9 mouse cellular contexts compared by ENCODE assay signal in the genomic region with DNA sequence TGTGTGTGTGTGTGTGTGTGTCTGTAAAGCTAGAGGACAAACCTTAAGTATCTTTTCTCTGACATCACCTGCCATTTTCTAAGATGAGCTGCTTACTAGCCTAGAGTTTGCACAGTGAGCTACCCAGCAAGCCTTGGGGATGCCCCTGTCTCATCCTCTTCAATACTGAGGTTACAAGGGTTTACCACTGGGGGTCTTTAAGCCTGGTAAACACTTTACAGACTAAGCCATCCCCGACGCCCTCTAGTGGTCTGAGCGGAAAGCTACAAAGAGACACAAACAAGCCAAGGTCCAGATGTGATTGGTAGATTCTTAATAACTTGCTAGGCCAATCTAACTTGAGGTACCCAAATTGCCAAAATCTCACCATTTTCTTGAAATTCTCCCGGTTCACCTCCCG.
DNase-seq lines count a peak whose midpoint lies in the region; ATAC-seq and TF ChIP-seq lines count a peak whose summit lies in the region.
"Had no signal": no experiment of that assay in that cellular context is flagged by ENCODE, and none has a peak within 500 bp of the region (broad histone marks: within the 10 kb centered on the region; RNA-seq: fewer than 3 reads in every experiment).

No protein-coding gene starts in this region.

- no peak overlapping the region for H3K27ac ChIP-seq in kidney, adult 2 months (ENCODE audit: insufficient read depth, low read depth, low read length)
- H3K27ac ChIP-seq in kidney, embryonic 14.5 days (ENCODE audit: low read depth, low read length) = no peak overlapping the region
- H3K27ac ChIP-seq in bone marrow, adult 2 months (ENCODE audit: control insufficient read depth, insufficient read depth, low read depth, low read length, poor library complexity) = no peak overlapping the region
- no peak overlapping the region for H3K27ac ChIP-seq in heart, embryonic 12.5 days (ENCODE audit: poor library complexity, severe bottlenecking)
- H3K27ac ChIP-seq: limb, embryonic 13.5 days had no signal

- no peak overlapping the region for H3K4me3 ChIP-seq in kidney, adult 2 months (ENCODE audit: insufficient read depth, low read depth, low read length)
- H3K4me3 ChIP-seq in kidney, embryonic 14.5 days (ENCODE audit: low read length) = no peak overlapping the region
- H3K4me3 ChIP-seq in bone marrow, adult 2 months (replicated peaks; ENCODE audit: control insufficient read depth, low read depth, low read length) = no peak overlapping the region
- H3K4me3 ChIP-seq in heart, embryonic 12.5 days = no peak overlapping the region
- H3K4me3 ChIP-seq: limb, embryonic 13.5 days had no signal

- no peaks in the 10 kb centered on the region for H3K36me3 ChIP-seq in kidney, adult 2 months (ENCODE audit: control insufficient read depth, insufficient read depth, low read length)
- H3K36me3 ChIP-seq in kidney, embryonic 14.5 days (ENCODE audit: control insufficient read depth, insufficient read depth, low read length) = no peaks in the 10 kb centered on the region
- no peaks in the 10 kb centered on the region for H3K36me3 ChIP-seq in heart, embryonic 12.5 days
- H3K36me3 ChIP-seq: limb, embryonic 13.5 days had no signal

- peak; percentile 43 for TF ChIP-seq CTCF in kidney, adult 2 months (conservative IDR thresholded peaks at IDR 0.05; ENCODE audit: insufficient read depth, insufficient read length, low read depth, low read length)
- TF ChIP-seq CTCF in bone marrow, adult 2 months (IDR thresholded peaks at IDR 0.05; ENCODE audit: control insufficient read depth, insufficient read depth, low read length) = peak; percentile 17; the same call in 1 of the 2 replicates

- H3K9me3 ChIP-seq in kidney, embryonic 14.5 days (ENCODE audit: control insufficient read depth, low read length) = no peaks in the 10 kb centered on the region
- no peaks in the 10 kb centered on the region for H3K9me3 ChIP-seq in heart, embryonic 12.5 days (replicated peaks)
- H3K9me3 ChIP-seq: limb, embryonic 13.5 days had no signal

- no peak for TF ChIP-seq POLR2A in kidney, adult 2 months (IDR thresholded peaks at IDR 0.05; ENCODE audit: low read depth, low read length)
- no peak for TF ChIP-seq POLR2A in bone marrow, adult 2 months (IDR thresholded peaks at IDR 0.05; ENCODE audit: borderline replicate concordance, control insufficient read depth, low read depth, low read length)

- no peaks in the 10 kb centered on the region for H3K4me1 ChIP-seq in kidney, adult 2 months (ENCODE audit: control insufficient read depth, insufficient read depth, low read length)
- H3K4me1 ChIP-seq in kidney, embryonic 14.5 days (ENCODE audit: control insufficient read depth, insufficient read depth, low read length) = 0 out of 2 replicates have a peak, but pooled peaks cover 3% of the 10 kb centered on the region
- H3K4me1 ChIP-seq in bone marrow, adult 2 months (ENCODE audit: control insufficient read depth, insufficient read depth, low read length) = no peaks in the 10 kb centered on the region
- H3K4me1 ChIP-seq in heart, embryonic 12.5 days (replicated peaks) = no peaks in the 10 kb centered on the region

- no peak for ATAC-seq in kidney, embryonic 14.5 days (ENCODE audit: low FRiP score, low TSS enrichment)
- peak; percentile 50 for ATAC-seq in megakaryocyte progenitor cell, adult 5-6 weeks (replicated peaks; ENCODE audit: poor library complexity)
- ATAC-seq in megakaryocyte, adult 5-6 weeks (ENCODE audit: poor library complexity, severe bottlenecking) = no peak
- ATAC-seq in heart, embryonic 12.5 days (ENCODE audit: insufficient number of reproducible peaks, low FRiP score) = no peak

- 13% methylated on average over 5 of the region's 5 CpGs for WGBS in kidney, adult 2 months
- WGBS in kidney, embryonic 14.5 days = 10% methylated on average over 5 of the region's 5 CpGs
- 16% methylated on average over 5 of the region's 5 CpGs for WGBS in bone marrow, adult 2 months
- WGBS in heart, embryonic 12.5 days = 4% methylated on average over 5 of the region's 5 CpGs

- H3K4me2 ChIP-seq in kidney, embryonic 14.5 days (replicated peaks; ENCODE audit: low read depth, low read length) = no peak overlapping the region
- H3K4me2 ChIP-seq in heart, embryonic 12.5 days = no peak overlapping the region
- H3K4me2 ChIP-seq: limb, embryonic 13.5 days had no signal

- H3K9ac ChIP-seq in kidney, embryonic 14.5 days (ENCODE audit: low read depth, low read length) = no peak overlapping the region
- H3K9ac ChIP-seq in heart, embryonic 12.5 days = no peak overlapping the region
- H3K9ac ChIP-seq: limb, embryonic 13.5 days had no signal

- DNase-seq in kidney, adult 2 months = peak; percentile 17
- DNase-seq in B cell, adult 2 months = peak; percentile 7 to 17
- DNase-seq in gastrocnemius, postnatal 25 days = no peak

- no peaks in the 10 kb centered on the region for H3K27me3 ChIP-seq in kidney, adult 2 months (replicated peaks; ENCODE audit: control insufficient read depth, insufficient read depth, low read length)
- no peaks in the 10 kb centered on the region for H3K27me3 ChIP-seq in kidney, embryonic 14.5 days (ENCODE audit: control insufficient read depth, insufficient read depth, low read length)
- no peaks in the 10 kb centered on the region for H3K27me3 ChIP-seq in heart, embryonic 12.5 days (replicated peaks)
- H3K27me3 ChIP-seq: limb, embryonic 13.5 days had no signal
